Mouse (Mus musculus) myocyte (in vitro differentiated cells): ENCODE data around the gene Sept10. TPM values are rescaled to one million over a fixed set of nuclear protein-coding genes. Genes with fewer than 3 reads are reported as not detected.

Experiments used
- H3K27me3 ChIP-seq: one replicate; pipeline ENCODE4 v1.6.1; 2011; ENCODE audit not compliant: control insufficient read depth, insufficient read depth, insufficient read length
- H3K36me3 ChIP-seq: one replicate; pipeline ENCODE4 v1.6.1; 2011; ENCODE audit not compliant: control insufficient read depth, insufficient read depth
- H3K4me2 ChIP-seq: one replicate; pipeline ENCODE4 v1.6.1; 2011; ENCODE audit warnings: low read depth, control low read depth
- H3K4me3 ChIP-seq: one replicate; pipeline ENCODE4 v1.5.1; 2011; ENCODE audit warnings: mild to moderate bottlenecking, control low read depth, moderate library complexity
- H3K79me2 ChIP-seq: one replicate; pipeline ENCODE4 v1.6.1; 2011; ENCODE audit not compliant: control insufficient read depth, insufficient read depth
- H3ac ChIP-seq: one replicate; pipeline ENCODE4 v1.6.1; 2011; ENCODE audit not compliant: control insufficient read depth, insufficient read length
- CEBPB ChIP-seq: IDR thresholded peaks from 2 replicates; pipeline ENCODE4 v1.6.1; 2011; ENCODE audit warnings: mild to moderate bottlenecking, moderate library complexity; ENCODE audit not compliant: poor library complexity, insufficient read depth, severe bottlenecking
- E2F4 ChIP-seq: IDR thresholded peaks from one replicate; pipeline ENCODE4 v1.6.1; 2011; ENCODE audit warnings: mild to moderate bottlenecking, control low read depth, moderate library complexity; ENCODE audit not compliant: insufficient read depth
- MYOD1 ChIP-seq, 3 experiments: IDR thresholded peaks; one replicate each; pipeline ENCODE4 v1.6.1; 2011; ENCODE audit warnings: control low read depth in 2 of 3, low read depth in 2 of 3, mild to moderate bottlenecking in 2 of 3, moderate library complexity in 1 of 3; ENCODE audit not compliant: insufficient read length in 2 of 3, control insufficient read depth in 1 of 3
- MYOG ChIP-seq, 3 experiments: IDR thresholded peaks; one replicate each; pipeline ENCODE4 v1.6.1; 2011; ENCODE audit warnings: control low read depth in 2 of 3, low read depth in 2 of 3, mild to moderate bottlenecking in 2 of 3; ENCODE audit not compliant: insufficient read length in 2 of 3, control insufficient read depth in 1 of 3, insufficient read depth in 1 of 3
- POLR2A ChIP-seq: IDR thresholded peaks from one replicate; pipeline ENCODE4 v1.6.1; 2011; ENCODE audit warnings: low read depth, mild to moderate bottlenecking, control low read depth, moderate library complexity; ENCODE audit not compliant: insufficient read length
- POLR2AphosphoS2 ChIP-seq: IDR thresholded peaks from one replicate; pipeline ENCODE4 v1.6.1; 2011; ENCODE audit warnings: low read depth, control low read depth; ENCODE audit not compliant: insufficient read length
- REST ChIP-seq: IDR thresholded peaks from one replicate; pipeline ENCODE4 v1.6.1; 2011; ENCODE audit warnings: mild to moderate bottlenecking, control low read depth, moderate library complexity; ENCODE audit not compliant: insufficient read depth, insufficient read length
- SRF ChIP-seq: IDR thresholded peaks from one replicate; pipeline ENCODE4 v1.6.1; 2011; ENCODE audit warnings: low read depth; ENCODE audit not compliant: control insufficient read depth, insufficient read length
- TCF12 ChIP-seq: IDR thresholded peaks from one replicate; pipeline ENCODE4 v1.6.1; 2011; ENCODE audit warnings: mild to moderate bottlenecking, control low read depth; ENCODE audit not compliant: poor library complexity, insufficient read depth, severe bottlenecking
- TCF3 ChIP-seq: IDR thresholded peaks from one replicate; pipeline ENCODE4 v1.6.1; 2011; ENCODE audit warnings: low read depth, control low read depth; ENCODE audit not compliant: insufficient read length
- USF1 ChIP-seq: IDR thresholded peaks from one replicate; pipeline ENCODE4 v1.6.1; 2011; ENCODE audit warnings: low read depth, mild to moderate bottlenecking, control low read depth, moderate library complexity
- polyA plus RNA-seq: library from polyadenylated mRNA; unstranded; fragments of >200 nt; fragmentation: generic; extraction: Trizol; gene quantifications from one replicate; pipeline ENCODE4 v1.2.1, GENCODE M21; 2012; ENCODE audit warnings: missing spikeins

The Sept10 gene
- polyA plus RNA-seq, 1 experiment, result 16.9 TPM

GRCm38 (mm10) chr10:59222271-59223101 lies 839 bp upstream of the Sept10 start:
- Histone ChIP-seq H3K79me2 (peaks cover 63% of the 10 kb centered on the region), H3K4me3 (peak overlapping the region; percentile 90), H3K27me3 (no peaks in the 10 kb centered on the region), H3ac (peak overlapping the region; percentile 76), H3K4me2 (peak overlapping the region; percentile 95), H3K36me3 (peaks cover 3% of the 10 kb centered on the region)
- TF ChIP-seq MYOG (IDR thresholded peaks at IDR 0.05; ENCODE audit: control insufficient read depth in 1 of 3, insufficient read depth in 1 of 3, insufficient read length in 2 of 3, low read depth in 2 of 3) (peak in 1 of 3 experiments; percentile 62), E2F4 (no peak), MYOD1 (IDR thresholded peaks at IDR 0.05; ENCODE audit: control insufficient read depth in 1 of 3, insufficient read length in 2 of 3, low read depth in 2 of 3) (peak; percentile 59 to 95 (median 93))

GRCm38 (mm10) chr10:59220824-59221472 lies 699 bp downstream of the Sept10 start:
- Histone ChIP-seq H3K27me3 (no peaks in the 10 kb centered on the region), H3K79me2 (peaks cover 79% of the 10 kb centered on the region), H3K4me3 (peak overlapping the region; percentile 90), H3K36me3 (no peaks in the 10 kb centered on the region), H3ac (peak overlapping the region; percentile 76), H3K4me2 (peak overlapping the region; percentile 64)
- TF ChIP-seq USF1 (no peak), POLR2A (peak; percentile 71), MYOD1 (IDR thresholded peaks at IDR 0.05; ENCODE audit: control insufficient read depth in 1 of 3, insufficient read length in 2 of 3, low read depth in 2 of 3) (peak in 1 of 3 experiments; percentile 31), TCF12 (no peak), SRF (no peak), E2F4 (no peak), REST (no peak), MYOG (IDR thresholded peaks at IDR 0.05; ENCODE audit: control insufficient read depth in 1 of 3, insufficient read depth in 1 of 3, insufficient read length in 2 of 3, low read depth in 2 of 3) (no peak), TCF3 (no peak), POLR2AphosphoS2 (peak; percentile 61), CEBPB (no peak)

- Histone ChIP-seq H3ac (no peak overlapping the region), H3K4me3 (no peak overlapping the region), H3K4me2 (no peak overlapping the region), H3K36me3 (no peaks in the 10 kb centered on the region), H3K27me3 (no peaks in the 10 kb centered on the region), H3K79me2 (peaks cover 18% of the 10 kb centered on the region)
- TF ChIP-seq TCF12, result no peak
- no peak for TF ChIP-seq USF1
- TF ChIP-seq TCF3, result no peak
- no peak for TF ChIP-seq POLR2AphosphoS2
- TF ChIP-seq SRF, result no peak
- TF ChIP-seq POLR2A, result no peak
- no peak for TF ChIP-seq REST
These were observed 21.6 kb downstream of the Sept10 start for GRCm38 (mm10) chr10:59200011-59200410.

GRCm38 (mm10) chr10:59196763-59197162 lies 24.9 kb downstream of the Sept10 start:
- no peak overlapping the region for H3K4me3 ChIP-seq
- H3K36me3 ChIP-seq, result peaks cover 5% of the 10 kb centered on the region
- no peak for TF ChIP-seq E2F4
- TF ChIP-seq TCF12, result no peak
- no peak for TF ChIP-seq MYOD1 (IDR thresholded peaks at IDR 0.05; ENCODE audit: control insufficient read depth in 1 of 3, insufficient read length in 2 of 3, low read depth in 2 of 3)
- no peak for TF ChIP-seq REST
- no peak for TF ChIP-seq MYOG (IDR thresholded peaks at IDR 0.05; ENCODE audit: control insufficient read depth in 1 of 3, insufficient read depth in 1 of 3, insufficient read length in 2 of 3, low read depth in 2 of 3)
- peaks cover 29% of the 10 kb centered on the region for H3K79me2 ChIP-seq
- no peak overlapping the region for H3ac ChIP-seq
- no peak overlapping the region for H3K4me2 ChIP-seq
- H3K27me3 ChIP-seq, result no peaks in the 10 kb centered on the region

- peaks cover 15% of the 10 kb centered on the region for H3K36me3 ChIP-seq
- H3K79me2 ChIP-seq, result peaks cover 28% of the 10 kb centered on the region
- no peak overlapping the region for H3ac ChIP-seq
- peak in 2 of 3 experiments; percentile 44 to 81 for TF ChIP-seq MYOD1 (IDR thresholded peaks at IDR 0.05; ENCODE audit: control insufficient read depth in 1 of 3, insufficient read length in 2 of 3, low read depth in 2 of 3)
- TF ChIP-seq MYOG (IDR thresholded peaks at IDR 0.05; ENCODE audit: control insufficient read depth in 1 of 3, insufficient read depth in 1 of 3, insufficient read length in 2 of 3, low read depth in 2 of 3), result peak in 2 of 3 experiments; percentile 43 to 82
- TF ChIP-seq REST, result no peak
- no peaks in the 10 kb centered on the region for H3K27me3 ChIP-seq
- no peak overlapping the region for H3K4me3 ChIP-seq
- no peak overlapping the region for H3K4me2 ChIP-seq
These were observed 26.8 kb downstream of the Sept10 start for GRCm38 (mm10) chr10:59194891-59195290.
